Mouse (Mus musculus): ENCODE data around the gene Cdhr2. TPM values are rescaled to one million over a fixed set of nuclear protein-coding genes. Genes with fewer than 3 reads are reported as not detected.

Gene Cdhr2
- total RNA-seq, 2 experiments from 2014 or later, result 0.85 to 2.1 TPM

DNA sequence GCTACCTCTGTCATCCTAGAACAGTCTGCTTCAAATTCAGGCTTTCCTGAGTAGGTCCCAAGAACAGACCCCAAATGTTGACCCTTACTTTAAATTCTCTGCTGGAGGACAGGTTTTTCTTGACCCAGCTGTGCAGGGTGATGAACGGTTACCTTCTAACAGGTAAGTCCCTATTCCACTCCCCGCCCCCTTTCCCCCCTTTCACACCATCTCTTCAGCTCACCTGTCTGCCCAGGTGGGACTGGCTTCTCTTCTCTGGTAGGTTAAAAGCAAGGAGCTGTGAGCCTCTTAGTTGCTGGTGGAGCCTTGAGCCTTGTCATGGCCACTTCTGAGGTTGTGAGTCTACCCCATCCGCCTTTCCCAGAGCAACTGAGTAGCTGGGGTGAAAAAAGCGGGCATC, 82.4 kb downstream of the Cdhr2 start, which contains the start of gene Eif4e1b:
TSS of gene Eif4e1b (plus strand) at position 301 of the 400 bp plus-strand sequence.
- no peak for DNase-seq

Other genes starting within 250 kb of the Cdhr2 start
- gene Thoc3, start 232.6 kb upstream of the Cdhr2 start, total RNA-seq (2021), result 10 to 100 TPM; 51.1 to 51.8 TPM
- gene Simc1, start 197.7 kb upstream of the Cdhr2 start, total RNA-seq (2021), result 10 to 100 TPM in 1 of 2 experiments, 1 to 10 TPM in 1; 7.5 to 10.2 TPM
- 100 to 1,000 TPM; 101 to 104 TPM for gene 4833439L19Rik, start 136.0 kb upstream of the Cdhr2 start, total RNA-seq (2021)
- 10 to 100 TPM; 27.1 to 31.4 TPM for gene Arl10, start 126.4 kb upstream of the Cdhr2 start, total RNA-seq (2021)
- gene Nop16, start 111.4 kb upstream of the Cdhr2 start, total RNA-seq (2021), result 10 to 100 TPM; 32.4 to 41.0 TPM
- gene Higd2a, start 111.3 kb upstream of the Cdhr2 start, total RNA-seq (2021), result 100 to 1,000 TPM; 255 to 257 TPM
- gene Cltb, start 90.1 kb upstream of the Cdhr2 start, total RNA-seq (2021), result 10 to 100 TPM; 71.6 to 71.7 TPM
- gene Faf2, start 79.7 kb upstream of the Cdhr2 start, total RNA-seq (2021), result 10 to 100 TPM; 63.5 to 64.7 TPM
- gene Rnf44, start 7.6 kb upstream of the Cdhr2 start, total RNA-seq (2021), result 100 to 1,000 TPM; 100 to 114 TPM
- 1 to 10 TPM; 3.4 to 4.8 TPM for gene Gprin1, start 48.4 kb downstream of the Cdhr2 start, total RNA-seq (2021)
- 1 to 10 TPM; 1.8 to 4.2 TPM for gene Sncb, start 65.1 kb downstream of the Cdhr2 start, total RNA-seq (2021)
- gene Eif4e1b, start 82.5 kb downstream of the Cdhr2 start, total RNA-seq (2021), result under 1 TPM in 1 of 2 experiments, not detected in 1; 0.12 TPM
- 10 to 100 TPM; 31.8 to 36.3 TPM for gene Tspan17, start 87.9 kb downstream of the Cdhr2 start, total RNA-seq (2021)
- 1 to 10 TPM; 6.5 to 8.8 TPM for gene Unc5a, start 247.9 kb downstream of the Cdhr2 start, total RNA-seq (2021)